Mouse (Mus musculus) ES-E14 (cell line): Measurements from ENCODE around the gene Trmt5.

Experiments
- HCFC1 ChIP-seq: IDR thresholded peaks from 2 replicates; pipeline ENCODE4 v1.6.1; 2012; ENCODE audit warnings: low read length, inconsistent platforms, borderline replicate concordance; ENCODE audit not compliant: insufficient read depth
- MAFK ChIP-seq: IDR thresholded peaks from 2 replicates; pipeline ENCODE4 v1.6.1; 2014; ENCODE audit warnings: mild to moderate bottlenecking, low read depth, low read length, inconsistent platforms; ENCODE audit not compliant: insufficient read depth
- ZNF384 ChIP-seq: IDR thresholded peaks from 2 replicates; pipeline ENCODE4 v1.6.1; 2012; ENCODE audit warnings: low read depth, low read length, inconsistent platforms

DNA sequence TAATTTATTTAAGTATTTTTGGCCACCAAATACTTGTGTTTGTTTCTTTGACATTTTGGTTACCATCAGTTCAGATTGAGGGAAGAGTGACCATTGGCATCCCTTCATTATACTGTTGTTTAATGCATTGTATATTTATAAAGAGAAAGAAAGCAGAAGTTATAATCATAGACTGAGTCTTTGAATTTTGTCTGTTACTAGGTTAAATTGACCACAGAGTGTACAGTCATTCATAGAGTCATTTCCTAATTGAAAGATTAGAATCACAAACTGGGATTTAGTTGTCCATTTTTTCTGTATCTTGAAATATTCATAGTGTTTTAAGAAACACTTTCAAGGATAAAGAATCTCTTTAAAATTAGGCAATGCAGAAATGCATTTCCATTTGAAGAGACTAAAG is 55.0 kb downstream of the Trmt5 start:
- TF ChIP-seq ZNF384, result no peak
- no peak for TF ChIP-seq MAFK
- no peak for TF ChIP-seq HCFC1
